Mouse (Mus musculus): ENCODE measurements around the gene Gm9837. TPM values are rescaled to one million over a fixed set of nuclear protein-coding genes. Genes with fewer than 3 reads are reported as not detected.
"Not testable (repeated sequence)": the region's sequence is repeated elsewhere in the genome, so short reads cannot be mapped to it uniquely, and the experiment has no call there.

The Gm9837 gene
- total RNA-seq, 2 experiments from 2014 or later = 0.62 TPM; not detected in 1

- DNase-seq (ENCODE audit: low spot score in 2 of 2) = not testable (repeated sequence)
Observed at GRCm38 (mm10) chr11:53426914-53427313, 43.4 kb downstream of the Gm9837 start.

GRCm38 (mm10) chr11:53425711-53426255 is 44.5 kb downstream of the Gm9837 start:
- DNase-seq (ENCODE audit: low spot score in 2 of 2) = peak in 1 of 2 experiments; percentile 33

GRCm38 (mm10) chr11:53425251-53425650 is 45.0 kb downstream of the Gm9837 start:
- DNase-seq (ENCODE audit: low spot score in 2 of 2) = peak in 1 of 2 experiments; percentile 33

GRCm38 (mm10) chr11:53424826-53425225 is 45.5 kb downstream of the Gm9837 start:
- DNase-seq (ENCODE audit: low spot score in 2 of 2) = peak in 1 of 2 experiments; percentile 34

- no peak for DNase-seq (ENCODE audit: low spot score in 2 of 2)
Observed at GRCm38 (mm10) chr11:53423036-53423435, 47.2 kb downstream of the Gm9837 start, which contains the start of gene Leap2. Gene Leap2 (minus strand): TSS chr11:53423170.

Other genes starting within 250 kb of the Gm9837 start
- 100 to 1,000 TPM; 178 to 180 TPM for gene Hspa4, start 170.0 kb downstream of the Gm9837 start, total RNA-seq (2021)
- 10 to 100 TPM; 11.0 to 11.8 TPM for gene Zcchc10, start 145.8 kb downstream of the Gm9837 start, total RNA-seq (2021)
- 100 to 1,000 TPM; 236 to 237 TPM for gene Aff4, start 119.6 kb downstream of the Gm9837 start, total RNA-seq (2021)
- not detected for gene Leap2, start 47.3 kb downstream of the Gm9837 start, total RNA-seq (2021)
- gene Uqcrq, start 39.6 kb downstream of the Gm9837 start, total RNA-seq (2021) = 100 to 1,000 TPM; 406 TPM
- gene Gdf9, start 39.5 kb downstream of the Gm9837 start, total RNA-seq (2021) = under 1 TPM; 0.56 to 0.74 TPM
- under 1 TPM; 0.13 to 0.27 TPM for gene Gm10447, start 13.4 kb downstream of the Gm9837 start, total RNA-seq (2021)
- gene Shroom1, start 13.3 kb downstream of the Gm9837 start, total RNA-seq (2021) = 1 to 10 TPM; 5.7 TPM
- gene Gm9945, start 9.7 kb upstream of the Gm9837 start, total RNA-seq (2021) = 1 to 10 TPM; 2.3 to 2.5 TPM
- 100 to 1,000 TPM; 144 to 146 TPM for gene Sowaha, start 9.8 kb upstream of the Gm9837 start, total RNA-seq (2021)
- 100 to 1,000 TPM; 262 to 269 TPM for gene Sept8, start 48.8 kb upstream of the Gm9837 start, total RNA-seq (2021)
- gene Kif3a, start 96.9 kb upstream of the Gm9837 start, total RNA-seq (2021) = 100 to 1,000 TPM; 121 to 127 TPM
- not detected for gene Il4, start 148.2 kb upstream of the Gm9837 start, total RNA-seq (2021)
- gene Il13, start 164.2 kb upstream of the Gm9837 start, total RNA-seq (2021) = not detected
- 10 to 100 TPM; 13.2 to 13.9 TPM for gene Rad50, start 236.8 kb upstream of the Gm9837 start, total RNA-seq (2021)